Mouse (Mus musculus): ENCODE data around the gene Clca3b. TPM values are rescaled to one million over a fixed set of nuclear protein-coding genes. Genes with fewer than 3 reads are reported as not detected.

The Clca3b gene
- not detected in 2 replicates for polyA plus RNA-seq (2012)

GRCm38 (mm10) chr3:144849014-144849556 lies at the start of gene Clca3b:
Gene Clca3b, minus strand, starts transcription at chr3:144849357.

GRCm38 (mm10) chr3:144819219-144819618 lies 29.9 kb downstream of the Clca3b start, which contains the start of gene Clca3a2:
Gene Clca3a2, minus strand, starts transcription at chr3:144819494.

Other genes starting within 250 kb of the Clca3b start
- 26.2 and 35.3 TPM in 2 replicates for gene Sh3glb1, start 129.0 kb downstream of the Clca3b start, polyA plus RNA-seq (2012)
- 0.33 and 0.39 TPM in 2 replicates for gene Clca3a1, start 88.4 kb downstream of the Clca3b start, polyA plus RNA-seq (2012)
- gene Clca3a2, start 29.9 kb downstream of the Clca3b start, polyA plus RNA-seq (2012), result not detected in 2 replicates
- not detected in 2 replicates for gene Clca4b, start 83.2 kb upstream of the Clca3b start, polyA plus RNA-seq (2012)
- not detected in 2 replicates for gene Clca4a, start 125.7 kb upstream of the Clca3b start, polyA plus RNA-seq (2012)
- not detected in 2 replicates for gene Clca1, start 183.4 kb upstream of the Clca3b start, polyA plus RNA-seq (2012)

All from megakaryocyte-erythroid progenitor cell, adult 5 weeks (primary cell).